Mouse (Mus musculus): ENCODE measurements around the gene Fen1.

Gene Fen1

DNA sequence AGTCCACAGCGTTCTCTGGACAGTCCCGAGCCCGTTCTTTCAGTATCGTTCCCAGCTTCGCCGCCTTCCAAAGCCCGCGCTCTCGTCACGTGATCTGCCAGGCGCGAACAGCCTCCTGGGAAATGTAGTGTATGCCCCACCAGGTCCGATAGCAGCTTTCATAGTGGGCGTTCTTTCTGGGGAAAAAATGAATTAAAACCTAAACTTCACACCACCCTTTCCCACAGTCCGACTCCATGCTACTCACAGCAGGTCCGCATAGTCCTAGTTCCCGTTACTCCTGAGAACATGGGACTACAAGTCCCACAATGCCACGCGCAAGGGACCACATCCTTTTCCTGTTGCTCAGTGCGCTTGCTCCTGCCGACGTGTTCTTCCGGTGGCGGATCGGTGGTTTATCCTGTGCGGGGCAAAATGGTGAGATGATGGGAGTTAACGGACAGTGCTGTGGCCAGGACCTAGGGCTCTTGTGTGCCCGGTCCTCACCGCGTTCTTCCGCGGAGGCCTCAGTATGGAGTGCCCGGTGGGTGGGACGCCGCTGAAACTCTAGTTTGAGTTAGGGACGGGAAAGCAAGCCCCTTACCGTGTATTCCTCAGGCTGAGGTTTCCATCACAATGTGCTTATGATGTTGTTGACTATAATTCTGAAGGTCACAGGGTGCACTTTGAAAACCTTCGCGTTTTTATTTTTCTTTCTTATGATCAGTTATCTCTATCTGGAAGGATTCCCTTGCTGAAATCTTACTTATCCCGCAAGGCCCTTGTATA lies at the start of gene Fen1, which contains the start of gene Tmem258:
TSS of gene Fen1 (minus strand) at position 322 of the 768 bp plus-strand sequence.
TSS of gene Tmem258 (plus strand) at position 167 of the 768 bp plus-strand sequence.
- DNase-seq (ENCODE audit: low read depth, low spot score): peak; percentile 92

DNA sequence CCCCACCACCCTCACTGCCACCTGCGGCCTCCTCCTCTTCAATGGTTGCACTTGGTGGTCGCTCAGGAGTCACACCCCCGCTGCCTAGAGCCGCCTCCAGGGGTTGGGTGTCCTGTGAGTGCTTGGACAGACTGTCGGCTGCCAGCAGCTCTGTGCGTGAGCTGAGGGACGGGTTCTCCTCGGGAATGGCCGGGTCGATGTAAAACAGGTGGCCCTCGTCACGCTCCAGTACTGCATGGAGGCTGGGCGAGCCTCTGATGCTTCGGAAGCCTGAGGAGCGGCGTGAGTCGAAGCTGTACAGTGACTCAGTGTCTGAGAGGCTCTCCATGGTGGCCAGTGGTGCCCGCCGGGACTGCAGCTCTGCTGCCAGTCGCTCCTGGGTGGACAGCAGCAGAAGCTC lies 44.2 kb upstream of the Fen1 start:
- no peak for DNase-seq (ENCODE audit: low read depth, low spot score)

DNA sequence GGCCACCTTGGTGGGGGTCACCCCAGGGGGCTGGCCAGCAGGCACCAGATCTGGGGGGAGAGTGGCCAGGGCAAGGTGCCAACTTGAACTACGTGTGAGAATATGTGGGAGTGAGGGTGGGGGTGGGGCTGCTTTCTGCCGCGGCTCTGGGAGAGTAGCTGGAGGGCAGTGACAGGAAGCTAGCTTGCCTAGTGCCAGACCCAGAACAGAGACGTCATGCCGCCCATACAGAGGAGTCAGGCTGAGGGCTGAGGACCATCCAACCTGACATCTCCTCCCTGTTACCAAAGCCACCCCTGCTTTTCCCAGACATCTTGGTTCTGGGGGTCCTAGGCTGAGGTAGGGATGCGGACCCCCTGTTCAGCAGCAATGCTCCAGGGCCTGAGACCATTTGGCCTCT lies 43.2 kb upstream of the Fen1 start:
- no peak for DNase-seq (ENCODE audit: low read depth, low spot score)

- peak; percentile 72 for DNase-seq (ENCODE audit: low read depth, low spot score)
Measured at GRCm38 (mm10) chr19:10244183-10244582, 40.2 kb upstream of the Fen1 start.

DNA sequence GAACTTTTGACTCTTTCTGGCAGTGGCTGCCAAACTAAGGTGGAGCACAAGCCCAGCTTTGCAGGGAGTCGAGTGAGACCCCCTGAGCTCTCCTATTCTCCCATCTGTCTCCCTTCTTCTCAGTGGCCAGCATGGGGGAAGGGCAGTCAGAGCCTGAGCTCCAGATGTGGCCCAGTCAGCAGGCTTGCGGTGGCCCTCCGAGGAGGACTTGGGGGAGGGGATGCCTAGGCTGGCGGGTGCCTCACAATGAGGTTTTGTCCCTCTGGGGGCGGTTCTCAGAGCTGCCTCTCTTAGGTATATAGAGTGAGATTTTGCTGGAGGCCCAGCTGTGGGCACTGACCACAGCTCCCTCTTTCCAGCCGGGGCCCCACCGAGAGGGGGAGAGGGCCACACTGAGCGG lies 38.9 kb upstream of the Fen1 start:
- DNase-seq (ENCODE audit: low read depth, low spot score): no peak

- peak; percentile 94 for DNase-seq (ENCODE audit: low read depth, low spot score)
Measured at GRCm38 (mm10) chr19:10240654-10241305, 36.8 kb upstream of the Fen1 start, which contains the start of gene Myrf. Gene Myrf, minus strand, starts transcription at chr19:10240748.

- DNase-seq (ENCODE audit: low read depth, low spot score): no peak
Measured at GRCm38 (mm10) chr19:10239975-10240653, 36.1 kb upstream of the Fen1 start.

DNA sequence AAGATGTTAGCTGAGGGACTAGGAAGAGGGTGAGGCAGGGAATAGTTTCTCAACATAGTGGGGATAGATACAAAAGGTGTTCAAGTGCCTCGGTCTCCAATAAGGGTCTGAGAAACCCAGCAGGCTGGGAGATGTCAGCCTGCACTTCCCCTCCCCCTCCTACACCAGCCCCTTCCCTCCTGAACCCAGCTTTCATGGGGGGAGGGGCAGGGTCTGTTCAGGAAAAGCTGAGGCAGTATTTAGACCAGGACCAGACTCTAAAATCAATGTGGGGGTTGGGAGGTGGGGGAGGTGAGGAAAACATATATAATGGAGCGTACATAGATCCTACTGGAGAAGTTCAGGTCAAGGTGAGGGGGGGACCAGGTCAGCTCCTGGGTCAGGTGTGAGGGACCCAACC lies 35.5 kb upstream of the Fen1 start:
- no peak for DNase-seq (ENCODE audit: low read depth, low spot score)

- no peak for DNase-seq (ENCODE audit: low read depth, low spot score)
Measured at GRCm38 (mm10) chr19:10238477-10238876, 34.5 kb upstream of the Fen1 start.

DNA sequence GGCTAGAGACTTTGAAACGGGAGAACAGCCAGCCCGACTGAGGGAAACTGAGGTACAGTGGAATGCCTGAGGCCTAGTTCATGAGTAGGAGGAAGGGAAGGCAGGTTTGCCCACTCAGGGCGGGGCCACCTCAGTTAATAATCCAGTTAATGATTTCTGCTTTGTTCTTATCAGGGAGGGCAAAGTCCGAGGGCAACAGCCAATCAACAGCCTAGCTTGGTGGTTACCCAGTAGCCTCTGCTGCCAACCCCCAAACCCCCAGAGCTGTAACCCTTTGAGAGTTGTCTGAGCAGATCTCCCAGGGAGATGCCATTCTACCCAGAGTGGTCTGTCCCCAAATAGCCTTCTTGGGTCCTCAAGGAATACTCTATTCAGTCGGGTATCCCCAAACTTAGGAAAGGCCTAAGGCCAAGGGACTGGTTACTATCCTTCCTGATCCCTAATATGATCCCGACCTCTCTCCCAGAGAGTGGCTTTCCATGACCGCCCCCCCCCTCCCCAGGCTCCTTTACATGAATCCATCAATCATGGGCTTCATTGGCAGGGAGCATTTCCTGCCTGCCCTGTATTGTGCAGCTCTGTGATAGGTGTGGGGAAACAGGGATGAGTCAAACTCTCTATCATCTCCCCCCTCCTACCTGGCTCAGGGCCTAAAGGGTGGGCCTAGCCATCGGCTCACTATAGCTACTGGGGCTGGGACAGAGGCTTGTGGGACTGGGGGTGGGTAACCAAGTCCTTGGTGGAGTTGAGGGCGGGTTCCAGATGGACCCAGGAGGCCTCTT lies 32.0 kb upstream of the Fen1 start:
- DNase-seq (ENCODE audit: low read depth, low spot score): no peak

- peak; percentile 31 for DNase-seq (ENCODE audit: low read depth, low spot score)
Measured at GRCm38 (mm10) chr19:10232327-10233017, 28.5 kb upstream of the Fen1 start.

DNA sequence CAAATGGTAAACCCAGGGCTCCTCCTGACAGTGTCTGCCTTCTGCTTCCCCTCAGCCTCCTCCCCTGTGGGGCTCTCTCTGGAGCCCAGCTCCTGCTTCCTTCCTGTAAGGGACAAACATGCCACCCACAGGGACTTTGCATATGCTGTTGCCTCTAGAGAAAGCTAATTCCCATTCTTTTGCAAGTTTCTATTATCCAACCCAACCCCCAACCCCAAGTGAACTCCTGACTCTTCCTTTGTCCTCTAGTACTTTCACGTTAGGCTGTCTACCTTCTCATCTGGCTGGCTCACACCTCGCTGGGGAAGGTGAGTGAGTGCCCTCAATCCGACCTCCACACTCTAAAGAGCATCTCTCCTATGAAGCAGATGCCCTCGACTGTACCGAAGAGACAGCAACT lies 27.9 kb upstream of the Fen1 start:
- peak; percentile 88 for DNase-seq (ENCODE audit: low read depth, low spot score)

DNA sequence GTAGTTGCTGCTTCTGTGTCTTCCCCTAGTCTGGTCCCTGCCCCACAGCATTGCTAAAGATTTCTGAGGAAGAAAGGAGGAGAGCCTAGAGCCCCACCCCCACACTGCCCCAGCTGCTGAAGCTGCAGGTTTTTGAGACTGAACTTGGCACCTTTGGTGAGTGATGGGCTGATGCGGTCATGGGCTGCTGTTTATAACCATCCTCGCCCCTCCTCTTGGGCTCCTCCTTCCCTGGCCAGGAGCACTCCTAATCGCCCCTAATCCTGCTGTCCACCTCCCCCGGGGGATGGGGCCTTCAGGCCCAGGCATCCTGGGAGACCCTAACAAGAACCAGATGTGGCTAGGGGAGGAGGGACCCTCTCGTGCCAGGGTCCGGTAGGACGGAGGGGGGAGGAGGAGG lies 27.0 kb upstream of the Fen1 start:
- no peak for DNase-seq (ENCODE audit: low read depth, low spot score)

- no peak for DNase-seq (ENCODE audit: low read depth, low spot score)
Measured at GRCm38 (mm10) chr19:10225767-10226166, 21.8 kb upstream of the Fen1 start.

DNA sequence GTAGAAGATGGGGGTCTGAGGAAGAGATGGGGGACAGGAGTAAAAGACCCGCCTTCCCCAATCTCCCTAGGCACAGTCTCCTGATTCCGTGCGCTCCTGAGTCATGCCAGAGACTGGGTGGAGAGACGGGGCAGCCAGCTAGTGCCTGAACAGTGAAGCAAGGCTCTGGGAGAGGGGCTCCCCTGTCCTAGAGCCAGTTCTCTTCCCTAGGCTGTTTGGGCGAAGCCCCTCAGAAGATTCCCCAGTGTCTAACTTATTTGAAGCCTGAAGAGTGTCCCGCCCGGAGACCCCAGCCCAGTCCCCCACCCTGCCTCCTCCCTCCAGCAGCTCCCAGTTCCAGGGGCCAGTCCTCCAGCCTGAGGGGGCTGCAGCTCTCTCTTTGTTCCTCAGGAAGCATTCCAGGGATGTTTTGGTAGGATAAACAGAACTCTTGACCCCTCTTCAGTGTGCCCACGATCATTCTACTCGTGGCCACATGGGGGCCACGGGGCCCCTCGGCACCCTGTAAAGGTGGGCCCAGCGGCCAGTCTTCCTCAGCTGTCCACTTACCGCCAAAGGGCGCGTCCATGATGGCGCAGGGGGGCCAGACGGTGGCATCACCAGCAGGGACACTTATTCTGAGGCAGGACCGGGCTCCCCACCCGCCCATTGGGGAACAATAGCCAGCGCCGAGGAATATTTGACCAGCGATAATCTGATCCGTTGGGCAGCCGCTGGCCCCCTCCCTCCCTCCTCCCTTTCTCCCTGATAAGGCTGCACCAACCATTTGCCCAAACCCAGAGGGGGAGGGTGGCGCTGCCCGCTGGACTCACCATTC lies 20.9 kb upstream of the Fen1 start:
- peak; percentile 22 for DNase-seq (ENCODE audit: low read depth, low spot score)

GRCm38 (mm10) chr19:10223561-10223960 lies 19.6 kb upstream of the Fen1 start:
- DNase-seq (ENCODE audit: low read depth, low spot score): no peak

GRCm38 (mm10) chr19:10222656-10223055 lies 18.7 kb upstream of the Fen1 start:
- DNase-seq (ENCODE audit: low read depth, low spot score): peak; percentile 83

DNA sequence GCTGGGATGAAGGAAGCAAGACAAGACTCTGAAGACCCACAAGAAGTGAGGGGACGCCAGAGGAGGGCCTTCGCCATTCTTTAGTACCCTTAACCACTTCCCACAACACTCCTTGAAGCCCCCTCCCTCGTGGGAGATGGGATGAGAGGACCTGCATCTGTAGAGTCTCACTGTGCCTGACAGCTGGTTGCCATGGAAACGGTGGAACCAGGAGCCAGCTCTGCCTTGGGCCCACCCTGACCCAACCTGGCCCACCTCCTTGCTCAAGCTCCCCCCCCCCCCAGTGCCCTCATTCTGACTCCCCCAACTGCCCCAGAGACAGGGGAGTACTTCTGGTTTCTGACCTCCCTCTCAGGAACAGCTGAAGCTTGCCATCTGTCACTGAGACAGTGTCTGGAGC lies 17.6 kb upstream of the Fen1 start:
- no peak for DNase-seq (ENCODE audit: low read depth, low spot score)

DNA sequence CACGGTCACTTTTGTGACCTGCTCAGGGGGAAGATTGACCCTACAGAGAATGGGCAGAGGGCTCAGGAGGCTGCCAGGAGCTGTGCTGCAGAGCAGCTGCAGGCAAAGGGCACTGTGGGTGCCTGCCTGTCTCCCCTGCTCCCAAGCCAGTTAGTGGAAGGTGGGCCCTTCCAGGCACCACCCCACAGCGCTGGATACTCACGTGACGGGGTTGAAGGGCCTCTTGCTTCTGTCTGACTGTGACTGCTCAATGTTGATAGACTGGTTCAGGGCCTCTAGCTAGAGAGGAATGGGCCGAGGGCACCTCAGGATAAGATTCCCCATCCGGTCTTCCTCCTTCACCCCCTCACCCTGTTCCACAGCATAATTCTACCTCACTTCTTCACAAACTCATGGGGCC lies 15.6 kb upstream of the Fen1 start:
- no peak for DNase-seq (ENCODE audit: low read depth, low spot score)

DNA sequence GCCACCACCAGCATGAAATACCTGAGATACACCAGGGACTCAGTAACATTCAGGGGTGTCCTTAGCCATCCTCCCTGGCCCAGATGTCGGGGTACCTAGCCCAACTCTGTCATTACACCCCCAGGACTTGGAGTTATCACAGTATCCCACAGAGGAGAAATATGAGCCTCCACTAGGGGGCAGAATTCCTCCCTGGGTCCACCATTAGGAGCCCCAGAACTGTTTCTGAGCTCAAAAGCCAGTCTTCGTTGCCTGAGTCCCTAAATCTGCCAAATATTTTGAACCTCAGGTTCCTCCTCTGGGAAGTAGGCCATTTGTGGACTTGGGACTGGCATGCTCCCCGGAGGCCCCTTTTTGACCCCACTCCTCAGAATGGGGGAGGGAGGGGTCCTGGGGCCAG lies 15.1 kb upstream of the Fen1 start:
- DNase-seq (ENCODE audit: low read depth, low spot score): peak; percentile 75

Data from ZHBTc4 (cell line).